Mouse (Mus musculus) midbrain, postnatal 0 days (tissue): ENCODE measurements around the gene Ubr3. TPM values are rescaled to one million over a fixed set of nuclear protein-coding genes. Genes with fewer than 3 reads are reported as not detected.

Experiments
- ATAC-seq: fragments of 200-750 bp; cut with Nextera tagmentation; 2 replicates; pipeline ENCODE4 v1.8.0; 2017; ENCODE audit warnings: moderate number of reproducible peaks, mild to moderate bottlenecking, moderate TSS enrichment, moderate library complexity; ENCODE audit not compliant: low FRiP score
- DNase-seq: peaks from one replicate; pipeline ENCODE4 v3.0.0-alpha.2; 2015; ENCODE audit warnings: low spot score
- H3K27ac ChIP-seq: fragments of 300-500 bp; sonication (generic); 2 replicates; pipeline ENCODE4 v1.5.1; 2014; ENCODE audit warnings: low read depth, mild to moderate bottlenecking, low read length, mixed read lengths
- H3K27me3 ChIP-seq: fragments of 300-500 bp; sonication (generic); 2 replicates; pipeline ENCODE4 v1.6.1; 2014; ENCODE audit warnings: low read length, control low read depth, mixed read lengths; ENCODE audit not compliant: insufficient read depth
- H3K36me3 ChIP-seq: fragments of 300-500 bp; sonication (generic); 2 replicates; pipeline ENCODE4 v1.6.1; 2014; ENCODE audit warnings: low read length, control low read depth, mixed read lengths; ENCODE audit not compliant: insufficient read depth
- H3K4me1 ChIP-seq: fragments of 300-500 bp; sonication (generic); 2 replicates; pipeline ENCODE4 v1.6.1; 2014; ENCODE audit warnings: mild to moderate bottlenecking, control low read depth, antibody characterized with exemption, low read length, mixed read lengths; ENCODE audit not compliant: insufficient read depth
- H3K4me2 ChIP-seq: fragments of 300-500 bp; sonication (generic); 2 replicates; pipeline ENCODE4 v1.6.1; 2014; ENCODE audit warnings: low read depth, mild to moderate bottlenecking, low read length, mixed read lengths; ENCODE audit not compliant: poor library complexity, severe bottlenecking
- H3K4me3 ChIP-seq: fragments of 300-500 bp; sonication (generic); 2 replicates; pipeline ENCODE4 v1.5.1; 2014; ENCODE audit warnings: low read depth, mild to moderate bottlenecking, low read length, moderate library complexity
- H3K9ac ChIP-seq: fragments of 300-500 bp; sonication (generic); replicated peaks from 2 replicates; pipeline ENCODE4 v1.6.1; 2014; ENCODE audit warnings: mild to moderate bottlenecking, low read length, moderate library complexity, mixed read lengths; ENCODE audit not compliant: poor library complexity, severe bottlenecking
- H3K9me3 ChIP-seq: fragments of 300-500 bp; sonication (generic); 2 replicates; pipeline ENCODE4 v1.6.1; 2016; ENCODE audit warnings: low read length, control low read depth
- CTCF ChIP-seq: IDR thresholded peaks from 2 replicates; pipeline ENCODE4 v1.5.1; 2016; ENCODE audit warnings: antibody characterized with exemption, mild to moderate bottlenecking
- WGBS: fragments of 180-500 bp; shearing (Covaris S2); extraction: QIAGEN DNeasy Blood & Tissue Kit; methylation state at CpG from one replicate; pipeline ENCODE4 v1.1.7; 2014; 5-methylcytosine and 5-hydroxymethylcytosine counted together
- polyA plus RNA-seq: library from polyadenylated mRNA; unstranded; fragments of >200 nt; fragmentation: Nextera tagmentation; extraction: Ambion mirVana; gene quantifications from 2 replicates; pipeline ENCODE4 v1.2.1, GENCODE M21; 2015
- total RNA-seq: library from RNA; depleted of rRNA; stranded (reverse); fragments of >200 nt; gene quantifications from 2 replicates; pipeline ENCODE4 v1.2.3, GENCODE M21; 2014

Ubr3 gene
- total and polyA plus RNA-seq, 2 experiments from 2014 or later: 20.9 to 37.9 TPM

DNA sequence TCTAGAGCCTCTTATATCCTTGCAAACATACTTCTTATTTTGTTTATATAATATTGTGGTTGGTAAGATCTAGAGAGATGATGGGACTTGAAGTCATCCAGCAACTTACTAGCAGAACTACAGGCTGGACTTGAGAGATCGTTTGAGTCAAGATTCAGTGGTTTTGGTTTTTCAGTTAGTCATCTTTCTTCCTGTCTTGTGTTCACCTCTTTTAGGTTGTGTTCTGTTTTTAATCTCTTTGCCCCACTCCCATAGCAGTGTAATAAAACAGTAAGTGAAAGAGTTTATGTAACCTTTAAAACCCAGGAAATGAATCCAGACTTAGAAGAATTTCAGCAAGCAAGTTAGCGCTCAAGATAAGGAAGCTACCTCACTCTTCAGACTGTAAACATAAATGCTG lies 97.7 kb downstream of the Ubr3 start:
- Histone ChIP-seq H3K27me3 (no peaks in the 10 kb centered on the region), H3K4me2 (no peak overlapping the region), H3K4me1 (no peaks in the 10 kb centered on the region), H3K4me3 (no peak overlapping the region), H3K9ac (no peak overlapping the region), H3K36me3 (peaks cover 20% of the 10 kb centered on the region; the same call in 1 of the 2 replicates), H3K27ac (no peak overlapping the region), H3K9me3 (no peaks in the 10 kb centered on the region)
- TF ChIP-seq CTCF: no peak
- ATAC-seq (no peak), DNase-seq (no peak)
- WGBS: 89% methylated on average over 2 of the region's 2 CpGs

- Histone ChIP-seq H3K9me3 (no peaks in the 10 kb centered on the region), H3K4me1 (no peaks in the 10 kb centered on the region), H3K4me3 (no peak overlapping the region), H3K9ac (no peak overlapping the region), H3K36me3 (peaks cover 11% of the 10 kb centered on the region), H3K4me2 (no peak overlapping the region), H3K27me3 (no peaks in the 10 kb centered on the region), H3K27ac (no peak overlapping the region)
- peak; percentile 45 for TF ChIP-seq CTCF
- no peak for ATAC-seq
- WGBS: 53% methylated on average over 7 of the region's 7 CpGs
- peak; percentile 49 for DNase-seq
Measured at GRCm38 (mm10) chr2:69999097-69999770, 102.2 kb downstream of the Ubr3 start.

DNA sequence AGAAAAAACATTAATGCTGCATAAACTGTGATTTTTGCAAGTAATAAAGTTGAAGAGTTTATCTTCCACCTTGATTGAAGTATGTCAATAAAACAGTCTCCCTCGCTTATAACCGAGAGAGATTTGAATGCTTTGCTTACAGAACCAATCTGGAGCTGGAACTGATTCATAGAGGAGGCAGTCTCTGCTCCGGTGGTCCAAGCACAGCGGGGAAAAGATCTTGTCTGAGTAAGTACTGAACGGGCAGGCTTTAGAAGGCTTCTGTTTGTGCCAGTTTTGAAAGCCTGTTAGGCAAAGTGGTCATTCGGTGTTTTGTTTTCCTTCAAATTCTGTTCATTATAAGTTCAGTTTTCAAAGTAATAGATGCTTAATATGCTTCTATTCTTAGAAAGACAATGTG lies 103.3 kb downstream of the Ubr3 start:
- H3K9me3 ChIP-seq: no peaks in the 10 kb centered on the region
- 55% methylated on average over 6 of the region's 6 CpGs for WGBS
- H3K9ac ChIP-seq: no peak overlapping the region
- no peak overlapping the region for H3K4me3 ChIP-seq
- DNase-seq: peak; percentile 20
- H3K27me3 ChIP-seq: no peaks in the 10 kb centered on the region
- no peak overlapping the region for H3K4me2 ChIP-seq
- TF ChIP-seq CTCF: no peak
- no peak for ATAC-seq
- H3K36me3 ChIP-seq: peaks cover 15% of the 10 kb centered on the region
- H3K4me1 ChIP-seq: no peaks in the 10 kb centered on the region
- no peak overlapping the region for H3K27ac ChIP-seq

- H3K9ac ChIP-seq: no peak overlapping the region
- no peak overlapping the region for H3K27ac ChIP-seq
- no peaks in the 10 kb centered on the region for H3K27me3 ChIP-seq
- peaks cover 16% of the 10 kb centered on the region for H3K36me3 ChIP-seq
- ATAC-seq (no peak), DNase-seq (no peak)
- no peaks in the 10 kb centered on the region for H3K4me1 ChIP-seq
- no peak for TF ChIP-seq CTCF
- no peak overlapping the region for H3K4me3 ChIP-seq
- WGBS: 75% methylated on average over 2 of the region's 2 CpGs
- no peaks in the 10 kb centered on the region for H3K9me3 ChIP-seq
- H3K4me2 ChIP-seq: no peak overlapping the region
Measured at GRCm38 (mm10) chr2:70006492-70006891, 109.4 kb downstream of the Ubr3 start.

- Histone ChIP-seq H3K9ac (no peak overlapping the region), H3K4me1 (no peaks in the 10 kb centered on the region), H3K27ac (no peak overlapping the region), H3K27me3 (no peaks in the 10 kb centered on the region), H3K4me2 (no peak overlapping the region), H3K4me3 (no peak overlapping the region), H3K36me3 (peaks cover 15% of the 10 kb centered on the region), H3K9me3 (no peaks in the 10 kb centered on the region)
- WGBS: 95% methylated on average over 8 of the region's 8 CpGs
- ATAC-seq (no peak), DNase-seq (no peak)
- no peak for TF ChIP-seq CTCF
Measured at GRCm38 (mm10) chr2:70012941-70013340, 115.9 kb downstream of the Ubr3 start.

- Histone ChIP-seq H3K4me1 (no peaks in the 10 kb centered on the region), H3K27me3 (no peaks in the 10 kb centered on the region), H3K36me3 (peaks cover 24% of the 10 kb centered on the region), H3K9me3 (no peaks in the 10 kb centered on the region), H3K4me3 (no peak overlapping the region), H3K4me2 (no peak overlapping the region), H3K27ac (no peak overlapping the region), H3K9ac (no peak overlapping the region)
- no peak for TF ChIP-seq CTCF
- 70% methylated on average over 6 of the region's 6 CpGs for WGBS
- ATAC-seq: no peak
- DNase-seq: peak; percentile 45
Measured at GRCm38 (mm10) chr2:70018236-70018635, 121.2 kb downstream of the Ubr3 start.
